Mouse (Mus musculus): Measurements from ENCODE around the gene Eppin. TPM values are rescaled to one million over a fixed set of nuclear protein-coding genes. Genes with fewer than 3 reads are reported as not detected.

Gene Eppin
- polyA plus RNA-seq, 1 experiment = not detected

DNA sequence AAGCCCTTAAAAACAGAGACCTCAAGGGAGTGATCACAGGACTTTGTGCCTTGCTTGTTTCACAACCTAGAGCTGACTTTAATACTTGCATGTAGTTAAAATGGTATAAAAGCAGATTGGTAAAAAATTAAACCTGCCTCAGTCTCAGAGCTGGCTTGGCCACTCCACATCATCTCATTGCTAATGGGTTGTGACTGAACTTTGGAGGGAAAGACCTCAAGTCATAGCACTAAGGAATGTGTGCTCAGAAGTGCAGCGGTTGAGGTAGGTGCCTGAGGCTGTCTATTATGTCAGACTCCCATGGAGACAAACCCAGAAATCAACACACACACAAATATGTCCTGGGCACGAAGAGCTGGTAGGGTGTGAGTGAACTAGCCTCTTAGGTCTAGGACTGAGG, 49.6 kb downstream of the Eppin start:
- no peak overlapping the region for H3K27ac ChIP-seq (replicated peaks; ENCODE audit: low read depth, low read length)
- H3K4me3 ChIP-seq (ENCODE audit: insufficient read depth, low read depth, low read length) = no peak overlapping the region
- H3K4me1 ChIP-seq (ENCODE audit: control insufficient read depth, insufficient read depth, insufficient read length, low read length) = no peaks in the 10 kb centered on the region

DNA sequence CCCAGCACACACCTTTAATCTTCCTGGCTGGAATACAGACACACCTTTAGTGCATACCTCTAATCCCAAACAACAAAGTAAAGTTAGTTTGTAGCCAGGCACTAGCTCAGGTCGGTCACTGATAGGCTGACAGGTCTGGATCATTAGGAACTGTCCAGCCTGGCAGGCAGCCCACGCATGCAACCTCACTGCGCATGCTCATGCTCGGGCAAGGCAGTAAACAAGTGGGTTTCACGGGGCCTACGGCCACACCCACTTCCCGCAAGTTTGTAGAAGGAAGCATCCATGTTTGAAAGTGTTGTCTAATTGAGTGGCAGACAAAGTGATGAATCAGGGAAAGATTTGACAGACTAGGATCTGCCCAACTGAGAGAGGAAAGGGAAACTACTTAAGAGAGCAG, 50.8 kb downstream of the Eppin start:
- no peak overlapping the region for H3K27ac ChIP-seq (replicated peaks; ENCODE audit: low read depth, low read length)
- no peaks in the 10 kb centered on the region for H3K4me1 ChIP-seq (ENCODE audit: control insufficient read depth, insufficient read depth, insufficient read length, low read length)
- no peak overlapping the region for H3K4me3 ChIP-seq (ENCODE audit: insufficient read depth, low read depth, low read length)

- H3K4me3 ChIP-seq (ENCODE audit: insufficient read depth, low read depth, low read length) = no peak overlapping the region
- no peaks in the 10 kb centered on the region for H3K4me1 ChIP-seq (ENCODE audit: control insufficient read depth, insufficient read depth, insufficient read length, low read length)
- no peak overlapping the region for H3K27ac ChIP-seq (replicated peaks; ENCODE audit: low read depth, low read length)
These were observed 51.3 kb downstream of the Eppin start for GRCm38 (mm10) chr2:164542132-164542531.

DNA sequence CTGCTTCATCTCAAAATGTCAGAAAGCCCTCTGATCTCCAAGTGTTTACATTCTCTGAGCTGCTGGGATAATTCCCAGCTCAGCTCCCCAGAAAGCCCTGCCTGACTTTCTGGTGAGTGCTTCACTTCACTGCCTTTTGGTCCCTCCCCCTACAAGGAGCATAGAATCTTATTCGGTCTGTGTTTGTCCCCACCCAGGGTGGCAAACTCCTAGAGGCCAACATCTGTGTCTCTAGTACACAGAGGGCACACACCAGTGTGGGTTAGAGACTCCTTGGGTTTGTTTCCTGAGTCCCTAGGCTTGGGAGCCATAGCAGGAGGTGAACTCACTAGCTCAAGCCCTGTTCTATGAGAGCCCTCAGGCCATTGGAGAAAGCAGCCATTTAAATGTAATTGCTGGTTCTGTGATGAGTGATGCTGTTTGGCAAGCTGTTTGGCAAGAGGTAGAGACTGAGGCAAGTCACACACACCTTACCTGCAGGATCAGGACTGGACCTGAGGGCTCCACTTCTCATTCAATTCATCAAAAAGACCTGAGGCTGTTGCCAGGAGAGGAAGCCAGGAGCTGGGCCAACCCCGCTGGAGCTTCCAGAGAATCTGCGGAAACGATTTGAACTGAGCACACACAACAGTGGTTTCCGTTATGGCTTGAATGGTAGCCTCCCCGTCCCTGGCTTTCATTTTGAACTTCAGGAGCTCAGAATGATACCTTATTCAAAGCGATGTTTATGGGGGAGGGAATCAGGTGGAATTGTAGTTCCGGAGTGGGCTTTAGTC, 52.6 kb downstream of the Eppin start:
- H3K27ac ChIP-seq (replicated peaks; ENCODE audit: low read depth, low read length) = no peak overlapping the region
- H3K4me1 ChIP-seq (ENCODE audit: control insufficient read depth, insufficient read depth, insufficient read length, low read length) = no peaks in the 10 kb centered on the region
- no peak overlapping the region for H3K4me3 ChIP-seq (ENCODE audit: insufficient read depth, low read depth, low read length)

Other genes starting within 250 kb of the Eppin start
- gene Slpi, start 204.5 kb downstream of the Eppin start, polyA plus RNA-seq (2012; ENCODE audit: insufficient read depth, insufficient read length, missing spikeins) = 2.6 TPM in 1 of 2 replicates, not detected in the other
- gene Rbpjl, start 190.5 kb downstream of the Eppin start, polyA plus RNA-seq (2012; ENCODE audit: insufficient read depth, insufficient read length, missing spikeins) = not detected in 2 replicates
- gene Matn4, start 188.4 kb downstream of the Eppin start, polyA plus RNA-seq (2012; ENCODE audit: insufficient read depth, insufficient read length, missing spikeins) = 0.52 TPM in 1 of 2 replicates, not detected in the other
- gene Sdc4, start 149.7 kb downstream of the Eppin start, polyA plus RNA-seq (2012; ENCODE audit: insufficient read depth, insufficient read length, missing spikeins) = 34.7 and 37.6 TPM in 2 replicates
- gene Sys1, start 136.6 kb downstream of the Eppin start, polyA plus RNA-seq (2012; ENCODE audit: insufficient read depth, insufficient read length, missing spikeins) = 24.4 and 27.2 TPM in 2 replicates
- gene Gm20458, start 132.6 kb downstream of the Eppin start, polyA plus RNA-seq (2012; ENCODE audit: insufficient read depth, insufficient read length, missing spikeins) = 2.4 TPM in 1 of 2 replicates, not detected in the other
- gene Trp53tg5, start 119.9 kb downstream of the Eppin start, polyA plus RNA-seq (2012; ENCODE audit: insufficient read depth, insufficient read length, missing spikeins) = not detected in 2 replicates
- 23.0 and 26.8 TPM in 2 replicates for gene Dbndd2, start 107.5 kb downstream of the Eppin start, polyA plus RNA-seq (2012; ENCODE audit: insufficient read depth, insufficient read length, missing spikeins)
- gene Pigt, start 96.1 kb downstream of the Eppin start, polyA plus RNA-seq (2012; ENCODE audit: insufficient read depth, insufficient read length, missing spikeins) = 15.7 and 21.6 TPM in 2 replicates
- gene Wfdc2, start 31.2 kb downstream of the Eppin start, polyA plus RNA-seq (2012; ENCODE audit: insufficient read depth, insufficient read length, missing spikeins) = not detected in 2 replicates
- gene Spint3, start 20.1 kb downstream of the Eppin start, polyA plus RNA-seq (2012; ENCODE audit: insufficient read depth, insufficient read length, missing spikeins) = not detected in 2 replicates
- gene Wfdc6a, start 8.1 kb downstream of the Eppin start, polyA plus RNA-seq (2012; ENCODE audit: insufficient read depth, insufficient read length, missing spikeins) = not detected in 2 replicates
- not detected in 2 replicates for gene Wfdc6b, start 19.9 kb upstream of the Eppin start, polyA plus RNA-seq (2012; ENCODE audit: insufficient read depth, insufficient read length, missing spikeins)
- not detected in 2 replicates for gene Wfdc8, start 20.0 kb upstream of the Eppin start, polyA plus RNA-seq (2012; ENCODE audit: insufficient read depth, insufficient read length, missing spikeins)
- gene Wfdc16, start 45.2 kb upstream of the Eppin start, polyA plus RNA-seq (2012; ENCODE audit: insufficient read depth, insufficient read length, missing spikeins) = not detected in 2 replicates
- not detected in 2 replicates for gene Wfdc10, start 62.5 kb upstream of the Eppin start, polyA plus RNA-seq (2012; ENCODE audit: insufficient read depth, insufficient read length, missing spikeins)
- gene Wfdc9, start 63.0 kb upstream of the Eppin start, polyA plus RNA-seq (2012; ENCODE audit: insufficient read depth, insufficient read length, missing spikeins) = not detected in 2 replicates
- gene Wfdc11, start 80.5 kb upstream of the Eppin start, polyA plus RNA-seq (2012; ENCODE audit: insufficient read depth, insufficient read length, missing spikeins) = not detected in 2 replicates
- not detected in 2 replicates for gene Wfdc13, start 91.5 kb upstream of the Eppin start, polyA plus RNA-seq (2012; ENCODE audit: insufficient read depth, insufficient read length, missing spikeins)
- not detected in 2 replicates for gene Spint4, start 104.9 kb upstream of the Eppin start, polyA plus RNA-seq (2012; ENCODE audit: insufficient read depth, insufficient read length, missing spikeins)
- not detected in 2 replicates for gene Spint5, start 121.7 kb upstream of the Eppin start, polyA plus RNA-seq (2012; ENCODE audit: insufficient read depth, insufficient read length, missing spikeins)
- not detected in 2 replicates for gene Wfdc3, start 152.3 kb upstream of the Eppin start, polyA plus RNA-seq (2012; ENCODE audit: insufficient read depth, insufficient read length, missing spikeins)
- 12.7 and 16.6 TPM in 2 replicates for gene Dnttip1, start 152.4 kb upstream of the Eppin start, polyA plus RNA-seq (2012; ENCODE audit: insufficient read depth, insufficient read length, missing spikeins)
- 1.4 and 3.8 TPM in 2 replicates for gene Ube2c, start 176.3 kb upstream of the Eppin start, polyA plus RNA-seq (2012; ENCODE audit: insufficient read depth, insufficient read length, missing spikeins)
- 204 and 410 TPM in 2 replicates for gene Tnnc2, start 186.4 kb upstream of the Eppin start, polyA plus RNA-seq (2012; ENCODE audit: insufficient read depth, insufficient read length, missing spikeins)
- gene Snx21, start 192.2 kb upstream of the Eppin start, polyA plus RNA-seq (2012; ENCODE audit: insufficient read depth, insufficient read length, missing spikeins) = 28.2 and 36.8 TPM in 2 replicates
- 15.5 and 16.3 TPM in 2 replicates for gene Acot8, start 211.3 kb upstream of the Eppin start, polyA plus RNA-seq (2012; ENCODE audit: insufficient read depth, insufficient read length, missing spikeins)
- 1.5 and 3.6 TPM in 2 replicates for gene Zswim3, start 211.5 kb upstream of the Eppin start, polyA plus RNA-seq (2012; ENCODE audit: insufficient read depth, insufficient read length, missing spikeins)
- gene Zswim1, start 229.1 kb upstream of the Eppin start, polyA plus RNA-seq (2012; ENCODE audit: insufficient read depth, insufficient read length, missing spikeins) = 4.1 and 5.3 TPM in 2 replicates
- not detected in 2 replicates for gene Spata25, start 234.9 kb upstream of the Eppin start, polyA plus RNA-seq (2012; ENCODE audit: insufficient read depth, insufficient read length, missing spikeins)
- gene Ctsa, start 239.3 kb upstream of the Eppin start, polyA plus RNA-seq (2012; ENCODE audit: insufficient read depth, insufficient read length, missing spikeins) = 44.9 and 55.0 TPM in 2 replicates
- gene Neurl2, start 239.9 kb upstream of the Eppin start, polyA plus RNA-seq (2012; ENCODE audit: insufficient read depth, insufficient read length, missing spikeins) = 1.1 and 4.1 TPM in 2 replicates